Mouse (Mus musculus) liver, embryonic 14.5 days (tissue): Measurements from ENCODE around the gene Ptafr. TPM values are rescaled to one million over a fixed set of nuclear protein-coding genes. Genes with fewer than 3 reads are reported as not detected.

Source experiments
- ATAC-seq: fragments of 200-750 bp; cut with Nextera tagmentation; 2 replicates; pipeline ENCODE4 v1.8.0; 2017; ENCODE audit warnings: moderate number of reproducible peaks, mild to moderate bottlenecking, moderate library complexity; ENCODE audit not compliant: insufficient read depth
- DNase-seq, 3 experiments: peaks; one replicate each; pipeline ENCODE4 v3.0.0-alpha.2; 2012 to 2013; ENCODE audit warnings: low read depth in 3 of 3, low spot score in 3 of 3
- H3K27ac ChIP-seq: fragments of 300-500 bp; sonication (generic); 2 replicates; pipeline ENCODE4 v1.5.1; 2014; ENCODE audit warnings: moderate library complexity, mild to moderate bottlenecking, control low read depth, inconsistent platforms
- H3K27me3 ChIP-seq: fragments of 300-500 bp; sonication (generic); 2 replicates; pipeline ENCODE4 v1.6.1; 2014; ENCODE audit warnings: mild to moderate bottlenecking, low read length, moderate library complexity; ENCODE audit not compliant: control insufficient read depth, insufficient read depth
- H3K36me3 ChIP-seq: fragments of 300-500 bp; sonication (generic); replicated peaks from 2 replicates; pipeline ENCODE4 v1.6.1; 2014; ENCODE audit warnings: low read depth; ENCODE audit not compliant: control insufficient read depth, insufficient read depth
- H3K4me1 ChIP-seq, 2 experiments: fragments of 200-500 bp in 1 of 2; fragments of 300-500 bp in 1 of 2; sonication (generic) in 1 of 2; replicated peaks; 2 replicates each; pipeline ENCODE4 v1.6.1; 2012 to 2014; ENCODE audit warnings: antibody characterized with exemption in 1 of 2, inconsistent platforms in 1 of 2, low read length in 1 of 2; ENCODE audit not compliant: control insufficient read depth in 2 of 2, insufficient read depth in 2 of 2
- H3K4me2 ChIP-seq: fragments of 300-500 bp; sonication (generic); 2 replicates; pipeline ENCODE4 v1.6.1; 2014; ENCODE audit warnings: low read depth, mild to moderate bottlenecking, control low read depth, moderate library complexity
- H3K4me3 ChIP-seq, 2 experiments: fragments of 200-500 bp in 1 of 2; fragments of 300-500 bp in 1 of 2; sonication (generic) in 1 of 2; 2 replicates each; pipeline ENCODE4 v1.5.1; 2012 to 2014; ENCODE audit warnings: low read depth in 2 of 2, low read length in 2 of 2, mild to moderate bottlenecking in 2 of 2, control low read depth in 1 of 2, inconsistent platforms in 1 of 2, moderate library complexity in 1 of 2; ENCODE audit not compliant: insufficient read depth in 1 of 2
- H3K9ac ChIP-seq: fragments of 300-500 bp; sonication (generic); replicated peaks from 2 replicates; pipeline ENCODE4 v1.6.1; 2014; ENCODE audit warnings: mild to moderate bottlenecking, control low read depth, moderate library complexity
- H3K9me3 ChIP-seq: fragments of 300-500 bp; sonication (generic); 2 replicates; pipeline ENCODE4 v1.6.1; 2016; ENCODE audit warnings: low read length, mixed read lengths; ENCODE audit not compliant: control insufficient read depth
- CTCF ChIP-seq: IDR thresholded peaks from 2 replicates; pipeline ENCODE4 v1.5.1; 2016; ENCODE audit warnings: antibody characterized with exemption, low read depth, control low read depth
- EP300 ChIP-seq: IDR thresholded peaks from 2 replicates; pipeline ENCODE4 v1.6.1; 2016; ENCODE audit warnings: antibody characterized with exemption, low read depth
- WGBS: fragments of 180-500 bp; shearing (Covaris S2); extraction: QIAGEN DNeasy Blood & Tissue Kit; methylation state at CpG from one replicate; pipeline ENCODE4 v1.1.7; 2014; ENCODE audit not compliant: insufficient replicate concordance; 5-methylcytosine and 5-hydroxymethylcytosine counted together
- polyA plus RNA-seq, 2 experiments: library from polyadenylated mRNA; depleted of rRNA in 1 of 2; stranded (reverse) in 1 of 2; unstranded in 1 of 2; fragments of >200 nt; fragmentation: Nextera tagmentation in 1 of 2; extraction: Ambion mirVana in 1 of 2; gene quantifications; 2 replicates each; pipeline versions ENCODE4 v1.2.1 to v1.2.3; 2012 to 2014

The Ptafr gene
- polyA plus RNA-seq (2012; rRNA removed) = 0.52 and 0.61 TPM in 2 replicates
- 0.18 and 0.25 TPM in 2 replicates for polyA plus RNA-seq (2014; fragmentation: Nextera tagmentation; extraction: Ambion mirVana)

DNA sequence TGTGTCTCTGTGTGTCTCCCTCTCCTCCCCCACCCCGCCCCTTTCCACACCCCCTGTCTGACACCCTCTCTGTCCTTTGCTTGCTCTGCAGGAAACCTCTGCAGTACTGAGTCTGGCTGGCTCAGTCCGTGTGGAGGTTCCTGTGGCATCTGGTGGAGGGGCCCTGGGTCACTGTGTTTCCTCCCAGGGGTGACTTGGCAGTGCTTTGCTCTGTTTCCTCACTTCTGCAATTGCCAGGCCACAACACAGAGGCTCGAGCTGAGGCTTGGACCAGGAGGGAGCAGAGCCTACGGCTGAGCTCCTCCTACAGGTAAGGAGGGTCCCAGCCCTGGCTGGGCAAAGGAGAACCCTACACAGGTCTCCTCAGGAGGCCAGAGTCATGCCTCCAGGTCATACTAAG, at the start of gene Ptafr:
Ptafr (plus strand) TSS at position 103 of the 400 bp plus-strand sequence.
- Histone ChIP-seq H3K9me3 (no peaks in the 10 kb centered on the region), H3K4me3 (peak within 1 kb of the TSS in 1 of 2 experiments; percentile 12; a peak in 2 of 4 replicates), H3K27me3 (no peaks in the 10 kb centered on the region), H3K4me1 (peaks cover 0 to 5% of the 10 kb centered on the region in 2 experiments; a peak in 1 of 4 replicates), H3K27ac (no peak within 1 kb of the TSS), H3K9ac (no peak within 1 kb of the TSS), H3K4me2 (peak within 1 kb of the TSS; percentile 20; the same call in 1 of the 2 replicates), H3K36me3 (no peaks in the 10 kb centered on the region)
- TF ChIP-seq EP300 (no peak), CTCF (0 out of 2 replicates have a peak, but pooled peaks have one; percentile 4)
- ATAC-seq = peak; percentile 31; the same call in 1 of the 2 replicates
- peak in 1 of 3 experiments; percentile 20 for DNase-seq
- 14% methylated on average over 4 of the region's 4 CpGs for WGBS

DNA sequence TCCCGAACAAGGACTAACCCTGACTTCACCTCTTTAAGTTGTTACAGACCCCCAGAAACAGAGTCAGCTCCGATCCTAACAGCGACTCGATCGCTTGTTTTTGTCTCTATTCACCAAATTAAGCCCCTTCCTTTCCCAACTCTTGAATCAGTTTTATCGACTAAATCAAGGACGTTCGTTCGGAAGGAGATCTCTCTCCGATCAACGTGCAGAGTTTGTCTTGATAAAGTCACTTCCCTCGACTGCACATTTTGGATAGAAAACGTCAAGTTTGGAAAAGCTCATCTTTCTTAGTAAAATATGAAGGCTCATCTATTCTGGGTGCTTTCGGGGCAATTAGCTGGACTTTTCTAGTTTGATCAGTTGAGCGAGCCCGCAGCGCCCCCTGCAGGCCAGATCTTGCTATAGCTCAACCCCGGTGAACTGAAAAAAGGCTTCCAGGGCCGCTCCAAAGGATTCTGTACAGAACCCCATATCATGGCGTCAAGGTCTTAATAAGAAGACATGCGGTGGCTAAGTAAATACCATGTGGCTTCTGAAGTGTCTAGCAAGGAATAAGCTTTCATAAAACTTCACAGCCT, 49.2 kb upstream of the Ptafr start:
- ATAC-seq = peak; percentile 5; the same call in 1 of the 2 replicates
- H3K9ac ChIP-seq = peak overlapping the region; percentile 77
- peak overlapping the region; percentile 87 for H3K27ac ChIP-seq
- H3K4me1 ChIP-seq = peaks cover 40 to 42% of the 10 kb centered on the region in 2 experiments
- no peaks in the 10 kb centered on the region for H3K9me3 ChIP-seq
- no peaks in the 10 kb centered on the region for H3K27me3 ChIP-seq
- peak overlapping the region; percentile 70 to 73 for H3K4me3 ChIP-seq
- 1% methylated on average over 21 of the region's 21 CpGs for WGBS
- no peaks in the 10 kb centered on the region for H3K36me3 ChIP-seq
- H3K4me2 ChIP-seq = peak overlapping the region; percentile 100
- peak; percentile 72 to 85 (median 75) for DNase-seq
- no peak for TF ChIP-seq EP300
- TF ChIP-seq CTCF = peak; percentile 94

DNA sequence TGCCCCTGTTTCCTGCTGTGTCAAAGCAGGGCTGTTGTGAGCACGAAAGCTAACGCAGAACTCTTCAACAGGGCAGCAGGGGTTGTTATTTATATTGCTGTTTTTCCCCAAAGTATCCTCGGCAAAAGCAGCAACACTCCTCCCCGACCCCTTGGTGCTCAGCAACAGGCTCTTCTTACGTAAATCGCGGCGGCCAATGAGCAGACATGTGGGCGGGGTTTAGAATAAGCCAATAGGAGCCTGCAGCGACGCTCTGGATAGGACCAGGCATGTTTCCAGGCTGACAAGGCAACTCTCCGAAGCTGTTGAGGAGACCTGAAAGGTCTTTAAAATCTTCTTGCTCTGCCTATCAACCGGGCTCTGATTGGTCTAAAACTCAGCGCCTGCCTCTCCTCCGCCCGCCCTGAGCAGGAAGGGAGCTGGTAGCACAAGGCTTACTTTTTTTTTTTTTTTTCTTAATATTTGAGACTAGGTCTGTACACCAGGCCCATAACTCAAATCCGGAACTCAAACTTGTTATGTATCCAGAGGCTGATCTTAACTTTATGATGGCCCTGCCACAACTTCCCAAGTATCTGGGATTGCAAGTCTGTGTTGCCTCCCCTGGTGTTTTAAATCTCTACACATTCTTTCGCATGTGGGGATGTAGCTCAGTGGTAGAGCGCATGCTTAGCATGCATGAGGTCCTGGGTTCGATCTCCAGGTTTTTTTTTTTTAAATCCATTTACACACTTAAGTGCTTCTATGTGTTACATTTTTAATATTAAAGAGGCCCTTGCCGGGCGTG, 48.3 kb upstream of the Ptafr start:
- Histone ChIP-seq H3K27ac (peak overlapping the region; percentile 87), H3K9ac (peak overlapping the region; percentile 77), H3K27me3 (no peaks in the 10 kb centered on the region), H3K9me3 (no peaks in the 10 kb centered on the region), H3K4me3 (peak overlapping the region; percentile 70 to 73), H3K36me3 (no peaks in the 10 kb centered on the region), H3K4me2 (peak overlapping the region; percentile 100), H3K4me1 (peaks cover 39 to 41% of the 10 kb centered on the region in 2 experiments)
- DNase-seq = peak; percentile 97 to 98 (median 97)
- WGBS = 17% methylated on average over 22 of the region's 22 CpGs
- peak; percentile 88 for ATAC-seq
- no peak for TF ChIP-seq EP300
- no peak for TF ChIP-seq CTCF

DNA sequence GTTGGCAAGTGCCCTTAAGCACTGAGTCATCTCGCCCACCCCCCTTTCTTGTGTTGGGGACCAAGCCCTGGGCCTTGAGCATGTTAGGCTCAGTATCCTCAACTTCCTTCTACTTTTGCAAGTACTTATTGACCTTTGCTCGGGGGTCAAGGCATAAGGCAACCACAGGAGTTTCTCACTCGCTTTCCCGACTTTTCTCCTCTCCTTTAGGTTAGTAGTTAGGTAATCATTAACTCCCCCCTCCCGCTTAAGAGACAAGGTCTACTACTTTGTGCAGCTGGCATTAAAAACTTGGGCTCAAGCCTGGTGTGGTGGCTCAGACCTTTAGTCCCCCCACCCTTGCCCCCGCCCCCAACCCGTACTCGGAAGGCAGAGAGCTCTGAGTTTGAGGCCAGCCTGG, 45.8 kb upstream of the Ptafr start:
- Histone ChIP-seq H3K4me3 (no peak overlapping the region), H3K4me2 (no peak overlapping the region), H3K4me1 (peaks cover 19% of the 10 kb centered on the region in 2 experiments), H3K27me3 (no peaks in the 10 kb centered on the region), H3K9ac (no peak overlapping the region), H3K27ac (no peak overlapping the region), H3K36me3 (no peaks in the 10 kb centered on the region), H3K9me3 (no peaks in the 10 kb centered on the region)
- DNase-seq (no peak), ATAC-seq (no peak)
- 62% methylated on average over 8 of the region's 8 CpGs for WGBS
- no peak for TF ChIP-seq CTCF
- no peak for TF ChIP-seq EP300

DNA sequence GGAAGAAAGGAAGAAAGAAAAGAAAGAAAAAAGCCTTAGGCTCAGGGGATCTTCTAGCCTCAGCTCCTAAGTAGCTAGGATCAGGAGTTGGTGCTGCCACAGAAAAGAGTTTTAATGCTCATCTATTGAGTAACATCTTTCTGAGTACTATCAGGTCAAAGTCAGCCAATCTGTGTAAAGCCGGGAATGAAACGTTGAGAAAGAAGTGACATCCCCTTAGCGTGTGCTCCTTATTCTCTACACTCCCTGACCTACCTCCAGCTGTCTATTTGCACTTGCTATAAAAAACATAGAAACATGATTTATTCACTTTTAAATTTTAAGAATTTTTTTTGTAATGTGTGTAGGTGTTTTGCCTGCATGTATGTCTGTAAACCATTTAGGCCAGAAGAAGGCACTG, 44.7 kb upstream of the Ptafr start:
- Histone ChIP-seq H3K4me1 (peaks cover 9 to 12% of the 10 kb centered on the region in 2 experiments), H3K4me2 (no peak overlapping the region), H3K27me3 (no peaks in the 10 kb centered on the region), H3K9ac (no peak overlapping the region), H3K4me3 (no peak overlapping the region), H3K9me3 (no peaks in the 10 kb centered on the region), H3K36me3 (no peaks in the 10 kb centered on the region), H3K27ac (no peak overlapping the region)
- whole genome bisulfite sequencing = 71% methylated on average over 3 of the region's 3 CpGs
- TF ChIP-seq EP300 (no peak), CTCF (no peak)
- DNase-seq (no peak), ATAC-seq (no peak)
